Mouse (Mus musculus) liver, embryonic 14.5 days (tissue): ENCODE results near the gene Dhrs9. TPM values are rescaled to one million over a fixed set of nuclear protein-coding genes. Genes with fewer than 3 reads are reported as not detected.

ENCODE experiments used
- ATAC-seq: fragments of 200-750 bp; cut with Nextera tagmentation; 2 replicates; pipeline ENCODE4 v1.8.0; 2017; ENCODE audit warnings: moderate number of reproducible peaks, mild to moderate bottlenecking, moderate library complexity; ENCODE audit not compliant: insufficient read depth
- DNase-seq, 3 experiments: peaks; one replicate each; pipeline ENCODE4 v3.0.0-alpha.2; 2012 to 2013; ENCODE audit warnings: low read depth in 3 of 3, low spot score in 3 of 3
- H3K27ac ChIP-seq: fragments of 300-500 bp; sonication (generic); 2 replicates; pipeline ENCODE4 v1.5.1; 2014; ENCODE audit warnings: moderate library complexity, mild to moderate bottlenecking, control low read depth, inconsistent platforms
- H3K27me3 ChIP-seq: fragments of 300-500 bp; sonication (generic); 2 replicates; pipeline ENCODE4 v1.6.1; 2014; ENCODE audit warnings: mild to moderate bottlenecking, low read length, moderate library complexity; ENCODE audit not compliant: control insufficient read depth, insufficient read depth
- H3K36me3 ChIP-seq: fragments of 300-500 bp; sonication (generic); replicated peaks from 2 replicates; pipeline ENCODE4 v1.6.1; 2014; ENCODE audit warnings: low read depth; ENCODE audit not compliant: control insufficient read depth, insufficient read depth
- H3K4me1 ChIP-seq, 2 experiments: fragments of 200-500 bp in 1 of 2; fragments of 300-500 bp in 1 of 2; sonication (generic) in 1 of 2; replicated peaks; 2 replicates each; pipeline ENCODE4 v1.6.1; 2012 to 2014; ENCODE audit warnings: antibody characterized with exemption in 1 of 2, inconsistent platforms in 1 of 2, low read length in 1 of 2; ENCODE audit not compliant: control insufficient read depth in 2 of 2, insufficient read depth in 2 of 2
- H3K4me2 ChIP-seq: fragments of 300-500 bp; sonication (generic); 2 replicates; pipeline ENCODE4 v1.6.1; 2014; ENCODE audit warnings: low read depth, mild to moderate bottlenecking, control low read depth, moderate library complexity
- H3K4me3 ChIP-seq, 2 experiments: fragments of 200-500 bp in 1 of 2; fragments of 300-500 bp in 1 of 2; sonication (generic) in 1 of 2; 2 replicates each; pipeline ENCODE4 v1.5.1; 2012 to 2014; ENCODE audit warnings: low read depth in 2 of 2, low read length in 2 of 2, mild to moderate bottlenecking in 2 of 2, control low read depth in 1 of 2, inconsistent platforms in 1 of 2, moderate library complexity in 1 of 2; ENCODE audit not compliant: insufficient read depth in 1 of 2
- H3K9ac ChIP-seq: fragments of 300-500 bp; sonication (generic); replicated peaks from 2 replicates; pipeline ENCODE4 v1.6.1; 2014; ENCODE audit warnings: mild to moderate bottlenecking, control low read depth, moderate library complexity
- H3K9me3 ChIP-seq: fragments of 300-500 bp; sonication (generic); 2 replicates; pipeline ENCODE4 v1.6.1; 2016; ENCODE audit warnings: low read length, mixed read lengths; ENCODE audit not compliant: control insufficient read depth
- CTCF ChIP-seq: IDR thresholded peaks from 2 replicates; pipeline ENCODE4 v1.5.1; 2016; ENCODE audit warnings: antibody characterized with exemption, low read depth, control low read depth
- EP300 ChIP-seq: IDR thresholded peaks from 2 replicates; pipeline ENCODE4 v1.6.1; 2016; ENCODE audit warnings: antibody characterized with exemption, low read depth
- WGBS: fragments of 180-500 bp; shearing (Covaris S2); extraction: QIAGEN DNeasy Blood & Tissue Kit; methylation state at CpG from one replicate; pipeline ENCODE4 v1.1.7; 2014; ENCODE audit not compliant: insufficient replicate concordance; 5-methylcytosine and 5-hydroxymethylcytosine counted together
- polyA plus RNA-seq, 2 experiments: library from polyadenylated mRNA; depleted of rRNA in 1 of 2; stranded (reverse) in 1 of 2; unstranded in 1 of 2; fragments of >200 nt; fragmentation: Nextera tagmentation in 1 of 2; extraction: Ambion mirVana in 1 of 2; gene quantifications; 2 replicates each; pipeline versions ENCODE4 v1.2.1 to v1.2.3; 2012 to 2014

Dhrs9 gene
- polyA plus RNA-seq, 2 experiments = 0.18 to 0.44 TPM

GRCm38 (mm10) chr2:69382838-69383237 is 2.6 kb downstream of the Dhrs9 start:
- 22% methylated on average over 5 of the region's 5 CpGs for WGBS
- ATAC-seq = no peak

GRCm38 (mm10) chr2:69386118-69386871 is 6.0 kb downstream of the Dhrs9 start:
- Histone ChIP-seq H3K36me3 (no peaks in the 10 kb centered on the region), H3K9ac (no peak overlapping the region), H3K9me3 (no peaks in the 10 kb centered on the region), H3K4me1 (peaks cover 0 to 8% of the 10 kb centered on the region in 2 experiments; a peak in 2 of 4 replicates), H3K4me2 (no peak overlapping the region), H3K27me3 (no peaks in the 10 kb centered on the region), H3K27ac (no peak overlapping the region), H3K4me3 (no peak overlapping the region)
- peak; percentile 20 to 41 (median 31) for DNase-seq
- peak; percentile 88 for ATAC-seq
- 36% methylated on average over 3 of the region's 3 CpGs for WGBS
- TF ChIP-seq EP300 (no peak), CTCF (no peak)

More at GRCm38 (mm10) chr2:69382838-69383237, 2.6 kb downstream of the Dhrs9 start:
- no peak for DNase-seq
- H3K4me1 ChIP-seq = peaks cover 0 to 12% of the 10 kb centered on the region in 2 experiments; a peak in 2 of 4 replicates
- TF ChIP-seq EP300 (no peak), CTCF (no peak)
- no peaks in the 10 kb centered on the region for H3K27me3 ChIP-seq
- no peaks in the 10 kb centered on the region for H3K9me3 ChIP-seq
- H3K4me3 ChIP-seq = no peak overlapping the region
- H3K27ac ChIP-seq = no peak overlapping the region
- no peak overlapping the region for H3K9ac ChIP-seq
- no peaks in the 10 kb centered on the region for H3K36me3 ChIP-seq
- H3K4me2 ChIP-seq = no peak overlapping the region

DNA sequence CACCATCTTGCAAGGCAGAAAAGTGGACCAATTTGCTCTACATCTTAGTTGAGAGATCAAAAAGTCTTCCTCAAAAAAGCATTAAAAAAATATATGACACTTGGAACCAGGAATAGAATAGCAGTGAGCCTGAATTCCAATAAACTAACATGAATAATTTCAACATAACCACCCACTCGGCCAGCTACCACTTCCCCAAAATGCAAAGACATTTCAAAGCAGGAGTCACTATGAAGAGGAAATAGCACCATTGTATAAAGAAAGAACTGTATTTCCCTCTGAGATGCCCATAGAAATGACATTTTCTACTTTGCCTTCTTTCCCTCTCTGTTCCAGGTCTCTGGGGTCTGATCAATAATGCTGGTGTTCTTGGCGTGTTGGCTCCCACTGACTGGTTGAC is 13.7 kb downstream of the Dhrs9 start:
- 45% methylated on average over 2 of the region's 2 CpGs for WGBS
- Histone ChIP-seq H3K27ac (no peak overlapping the region), H3K36me3 (no peaks in the 10 kb centered on the region), H3K4me1 (0 out of 4 replicates have a peak, but pooled peaks cover 0 to 4% of the 10 kb centered on the region in 2 experiments), H3K9me3 (no peaks in the 10 kb centered on the region), H3K4me3 (no peak overlapping the region), H3K9ac (no peak overlapping the region), H3K27me3 (no peaks in the 10 kb centered on the region), H3K4me2 (no peak overlapping the region)
- no peak for ATAC-seq
- DNase-seq = no peak
- no peak for TF ChIP-seq CTCF

DNA sequence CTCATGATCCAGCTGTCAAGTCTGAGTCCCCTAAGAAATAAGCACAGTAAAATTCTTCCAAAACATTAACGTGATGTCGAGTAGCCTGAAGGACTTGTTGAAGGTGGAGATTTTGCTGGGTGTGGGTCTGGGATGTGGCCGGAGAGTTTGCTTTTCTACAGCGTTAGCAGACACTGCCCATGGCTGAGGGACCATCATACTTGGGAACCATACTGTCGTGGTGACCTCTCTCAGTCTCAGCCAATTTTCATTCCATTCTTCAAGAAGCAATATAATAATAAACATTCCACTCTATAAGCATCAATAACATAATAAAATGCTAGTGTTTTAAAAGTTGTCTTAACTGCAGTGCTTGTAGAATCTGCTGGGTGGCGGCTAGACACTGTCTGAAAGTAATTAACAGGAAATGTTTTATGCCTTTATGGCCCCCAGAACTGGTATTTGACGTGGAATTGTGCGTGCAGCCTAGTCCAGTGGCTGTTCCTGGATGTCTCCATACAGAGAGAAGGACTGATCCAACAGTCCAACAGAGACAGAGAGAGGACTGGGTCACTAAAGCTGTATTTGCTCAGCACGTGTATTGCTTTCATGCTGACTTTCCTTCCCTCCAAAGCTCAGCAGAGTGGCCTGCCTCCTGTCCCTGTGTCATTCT is 15.5 kb downstream of the Dhrs9 start:
- H3K4me3 ChIP-seq = no peak overlapping the region
- H3K4me2 ChIP-seq = no peak overlapping the region
- WGBS = 54% methylated on average over 9 of the region's 9 CpGs
- TF ChIP-seq EP300 (no peak), CTCF (no peak)
- H3K9me3 ChIP-seq = no peaks in the 10 kb centered on the region
- H3K36me3 ChIP-seq = no peaks in the 10 kb centered on the region
- H3K4me1 ChIP-seq = 0 out of 4 replicates have a peak, but pooled peaks cover 0 to 4% of the 10 kb centered on the region in 2 experiments
- DNase-seq (no peak), ATAC-seq (no peak)
- no peak overlapping the region for H3K27ac ChIP-seq
- no peak overlapping the region for H3K9ac ChIP-seq
- no peaks in the 10 kb centered on the region for H3K27me3 ChIP-seq

GRCm38 (mm10) chr2:69396760-69397435 is 16.7 kb downstream of the Dhrs9 start:
- Histone ChIP-seq H3K4me1 (peaks cover 0 to 7% of the 10 kb centered on the region in 2 experiments; a peak in 1 of 4 replicates), H3K9ac (no peak overlapping the region), H3K27me3 (no peaks in the 10 kb centered on the region), H3K4me2 (no peak overlapping the region), H3K4me3 (no peak overlapping the region), H3K27ac (no peak overlapping the region), H3K36me3 (no peaks in the 10 kb centered on the region), H3K9me3 (no peaks in the 10 kb centered on the region)
- ATAC-seq (no peak), DNase-seq (no peak)
- WGBS = 75% methylated on average over 12 of the region's 12 CpGs
- TF ChIP-seq CTCF = no peak
- no peak for TF ChIP-seq EP300
